Mouse (Mus musculus) naive thymus-derived CD4-positive, alpha-beta T cell, adult 2 months (primary cell): ENCODE measurements at regions not wholly inside any gene's neighbourhood (a gene's known extent, or its start where the extent isn't known, plus 50 kb on each side); places are given as distances from the start of the nearest gene placed in this dataset.
A peak's percentile ranks its signal among the peaks of the same experiment; 100 is the strongest.

Source experiments
- DNase-seq: peaks from one replicate; pipeline ENCODE4 v3.0.0-alpha.2; 2011; ENCODE audit warnings: low read depth

DNA sequence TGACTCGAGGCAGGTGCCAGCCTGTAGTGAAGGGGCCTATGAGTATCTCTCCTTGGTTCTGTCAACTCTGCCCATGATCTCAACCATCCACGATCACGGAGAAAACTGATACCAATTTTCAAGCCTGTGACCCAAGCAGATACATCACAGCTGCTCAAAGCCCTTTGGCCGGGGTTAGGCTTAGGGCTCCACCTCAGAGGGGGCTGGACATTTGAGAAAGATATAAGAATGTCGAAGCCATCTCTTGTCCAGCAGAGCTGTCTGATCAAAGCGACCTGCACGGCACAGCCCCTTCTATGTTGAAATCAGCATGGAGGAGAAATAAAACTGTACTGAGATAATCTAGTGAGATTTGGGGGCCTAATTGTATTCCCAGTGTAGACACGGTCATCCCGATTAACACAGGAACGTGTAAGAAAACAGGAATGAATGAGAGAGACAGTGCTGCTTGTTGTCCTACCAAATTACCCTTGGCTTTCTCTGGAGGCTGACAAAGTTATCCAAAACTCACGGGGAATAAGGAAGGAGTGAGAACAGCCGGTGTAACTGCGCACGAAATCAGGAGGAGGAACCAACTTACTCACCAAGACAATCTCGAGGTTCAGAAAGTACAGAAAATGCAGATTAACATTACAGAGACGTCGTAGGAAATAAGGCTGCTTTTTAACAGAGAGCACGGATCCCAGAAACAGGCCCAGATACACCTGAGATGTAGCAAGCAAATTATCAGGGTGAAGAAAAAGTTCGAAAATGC is 212.7 kb upstream of the Amigo2 start:
- DNase-seq: peak; percentile 19

GRCm38 (mm10) chr15:97458748-97459221 is 211.7 kb upstream of the Amigo2 start:
- DNase-seq: peak; percentile 92

DNA sequence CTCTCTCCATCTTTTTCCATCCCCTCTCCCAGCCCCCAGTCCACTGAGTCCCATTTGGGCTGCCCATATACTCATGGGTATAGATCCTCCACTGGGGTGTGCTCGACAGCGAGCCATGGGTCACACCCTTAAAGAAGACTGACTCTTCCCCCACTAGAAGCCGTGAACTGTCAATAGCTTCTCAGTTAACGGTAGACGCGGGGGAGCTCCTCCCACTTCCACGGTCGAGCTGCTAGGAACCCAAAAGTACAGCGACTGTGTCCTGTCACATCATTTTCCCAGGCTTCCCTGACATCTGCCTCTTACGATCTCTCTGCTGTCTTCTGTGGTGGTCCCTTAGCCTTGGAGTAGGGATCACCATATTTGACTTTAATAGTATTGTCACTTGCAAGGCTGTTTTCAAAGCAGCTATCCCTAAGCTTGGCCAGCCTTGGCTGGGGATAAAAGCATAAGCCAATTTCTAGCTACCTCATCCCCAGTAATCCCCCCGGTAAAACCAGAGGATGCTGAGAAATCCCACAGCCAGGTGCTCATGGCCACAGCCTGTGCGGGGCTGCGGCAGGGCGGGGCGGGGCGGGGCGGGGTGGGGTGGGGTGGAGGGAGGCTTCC is 211.2 kb upstream of the Amigo2 start:
- peak; percentile 80 for DNase-seq

- DNase-seq: peak; percentile 47
These were observed 210.4 kb upstream of the Amigo2 start for GRCm38 (mm10) chr15:97457468-97457867.

- no peak for DNase-seq
These were observed 209.9 kb upstream of the Amigo2 start for GRCm38 (mm10) chr15:97456991-97457390.

DNA sequence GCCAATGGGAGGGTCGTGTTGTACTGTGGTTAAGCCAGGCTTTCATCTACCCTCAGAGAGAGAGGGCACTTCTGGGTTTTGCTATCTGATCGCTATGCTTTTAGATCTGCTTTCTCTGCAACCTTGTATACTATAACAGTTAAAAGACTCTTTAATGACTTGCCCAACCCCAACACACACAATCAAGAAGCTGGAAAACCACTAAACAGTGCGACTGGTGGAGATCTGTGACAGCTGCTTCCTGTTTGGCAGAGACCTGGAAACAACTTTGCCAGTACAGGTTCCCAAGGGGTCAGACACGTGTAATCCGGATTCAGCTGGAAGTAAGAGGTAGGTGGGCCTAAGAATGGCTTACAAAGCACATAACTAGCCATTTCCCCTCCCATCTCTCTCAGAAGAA is 208.6 kb upstream of the Amigo2 start:
- DNase-seq: peak; percentile 72

DNA sequence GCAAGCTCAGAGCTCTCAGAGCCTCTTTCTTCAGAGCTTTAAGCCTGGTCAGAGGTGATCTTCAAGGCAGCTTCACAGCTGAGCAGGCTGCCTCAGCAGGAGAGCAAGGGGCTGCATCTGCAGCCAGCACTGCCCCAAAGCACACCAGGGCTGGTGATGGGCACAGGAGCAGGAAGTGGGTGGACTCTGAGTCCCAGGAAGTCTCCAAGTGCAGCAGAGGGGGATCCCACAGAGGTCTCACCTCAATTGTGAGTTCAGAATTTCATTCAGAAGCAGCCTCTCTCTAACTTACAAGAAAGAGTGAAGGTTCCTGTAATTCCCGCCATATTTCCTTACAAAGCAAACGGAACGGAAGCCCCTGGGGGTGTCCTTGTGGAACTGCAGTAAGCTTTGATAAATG is 202.6 kb upstream of the Amigo2 start:
- DNase-seq: peak; percentile 45

GRCm38 (mm10) chr15:97449001-97449400 is 201.9 kb upstream of the Amigo2 start:
- DNase-seq: peak; percentile 40

- peak; percentile 56 for DNase-seq
These were observed 201.3 kb upstream of the Amigo2 start for GRCm38 (mm10) chr15:97448243-97448880.

GRCm38 (mm10) chr15:97446181-97446580 is 199.1 kb upstream of the Amigo2 start:
- DNase-seq: no peak

GRCm38 (mm10) chr15:97438235-97438760 is 191.2 kb upstream of the Amigo2 start:
- no peak for DNase-seq
